Mouse (Mus musculus) lung, postnatal 4 days (tissue): ENCODE measurements around the gene Stil.

Source experiments
- DNase-seq, 2 experiments: peaks; one replicate each; pipeline ENCODE4 v3.0.0; 2021

The Stil gene

GRCm38 (mm10) chr4:115085522-115086095, 85.7 kb downstream of the Stil start:
- DNase-seq = peak; percentile 65 to 76

DNA sequence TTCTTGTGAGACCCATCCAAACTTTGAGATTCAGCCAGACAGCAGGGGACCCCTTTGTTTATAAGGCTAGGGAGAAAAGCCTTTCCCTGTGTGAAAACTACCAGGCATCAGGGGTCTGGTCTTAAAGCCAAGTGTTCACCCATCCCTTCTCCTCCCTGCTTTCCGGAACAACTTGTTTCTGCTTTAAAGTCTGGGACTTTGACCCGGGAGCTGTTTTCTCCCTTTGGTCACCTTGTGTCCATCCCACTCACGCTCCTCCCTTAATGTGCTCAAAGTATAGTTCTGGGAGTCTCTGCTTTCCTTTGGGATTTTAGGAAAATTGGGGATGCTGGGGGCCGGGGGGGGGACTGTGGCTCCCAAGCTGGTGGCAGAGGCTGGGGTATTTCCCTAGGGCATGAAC, 86.3 kb downstream of the Stil start:
- DNase-seq = no peak

- DNase-seq = peak in 1 of 2 experiments; percentile 45
These were observed 86.9 kb downstream of the Stil start for GRCm38 (mm10) chr4:115086763-115087415.

GRCm38 (mm10) chr4:115088611-115089338, 88.8 kb downstream of the Stil start, which contains the start of gene Pdzk1ip1:
TSS of gene Pdzk1ip1 (plus strand) at chr4:115088708.
- DNase-seq = peak; percentile 54 to 75

DNA sequence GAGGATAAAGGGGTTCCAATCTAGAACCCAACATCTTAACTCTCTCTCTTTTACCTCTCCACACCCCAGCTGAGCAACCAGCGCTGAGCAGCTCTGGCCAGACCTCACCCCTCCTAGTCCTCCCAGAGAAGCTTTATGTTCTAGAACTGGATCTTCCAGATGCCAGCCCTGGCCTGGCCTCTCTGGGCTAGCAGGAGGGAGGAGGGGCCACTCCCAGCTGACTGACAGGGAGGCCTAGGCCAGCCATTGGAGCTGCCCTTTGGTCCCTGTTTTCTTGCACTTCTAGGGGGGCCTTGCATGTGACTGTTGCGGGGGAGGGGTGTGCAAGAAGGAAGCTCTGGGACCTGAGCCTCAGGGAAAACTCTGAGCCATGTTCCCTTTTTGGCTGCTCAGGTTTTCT, 90.6 kb downstream of the Stil start:
- DNase-seq = no peak

GRCm38 (mm10) chr4:115091806-115092205, 91.8 kb downstream of the Stil start:
- no peak for DNase-seq
